Mouse (Mus musculus) small intestine, adult 2 months (tissue): ENCODE results near the gene Dnajb5.

Experiments
- CTCF ChIP-seq: fragments of 200-500 bp; IDR thresholded peaks from 2 replicates; pipeline ENCODE4 v1.5.1; 2012; ENCODE audit warnings: low read depth, mild to moderate bottlenecking, control low read depth, inconsistent platforms, low read length, moderate library complexity, mixed read lengths; ENCODE audit not compliant: insufficient replicate concordance, insufficient read length; ENCODE audit errors: extremely low read depth
- POLR2A ChIP-seq: fragments of 200-500 bp; IDR thresholded peaks from 2 replicates; pipeline ENCODE4 v1.6.1; 2012; ENCODE audit warnings: low read depth, mild to moderate bottlenecking, control low read depth, inconsistent platforms, low read length, moderate library complexity

DNA sequence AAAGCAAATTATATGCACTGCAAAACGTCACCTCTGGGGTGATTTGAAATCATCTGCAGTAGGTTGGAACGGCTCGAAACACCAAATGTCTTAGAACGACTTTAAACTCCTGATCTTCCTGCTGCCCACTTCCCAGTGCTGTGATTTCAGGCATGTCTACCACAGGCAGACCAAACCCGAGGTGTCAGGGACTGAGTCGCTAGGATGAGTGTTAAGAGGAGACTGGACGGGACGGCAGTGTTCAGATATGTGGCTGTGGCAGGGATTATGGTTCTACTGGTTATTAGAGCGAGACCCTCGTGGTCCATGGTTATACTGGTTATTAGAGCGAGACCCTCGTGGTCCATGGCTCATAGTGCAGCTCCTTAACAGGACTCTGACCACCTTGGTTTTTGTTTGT is 34.3 kb upstream of the Dnajb5 start:
- TF ChIP-seq POLR2A (no peak), CTCF (no peak)
